Mouse (Mus musculus): ENCODE results near the gene Gm3099. TPM values are rescaled to one million over a fixed set of nuclear protein-coding genes. Genes with fewer than 3 reads are reported as not detected.
"Not testable (repeated sequence)": the region's sequence is repeated elsewhere in the genome, so short reads cannot be mapped to it uniquely, and the experiment has no call there.

Gene Gm3099
- not detected in 2 replicates for polyA plus RNA-seq (2012; rRNA removed)

DNA sequence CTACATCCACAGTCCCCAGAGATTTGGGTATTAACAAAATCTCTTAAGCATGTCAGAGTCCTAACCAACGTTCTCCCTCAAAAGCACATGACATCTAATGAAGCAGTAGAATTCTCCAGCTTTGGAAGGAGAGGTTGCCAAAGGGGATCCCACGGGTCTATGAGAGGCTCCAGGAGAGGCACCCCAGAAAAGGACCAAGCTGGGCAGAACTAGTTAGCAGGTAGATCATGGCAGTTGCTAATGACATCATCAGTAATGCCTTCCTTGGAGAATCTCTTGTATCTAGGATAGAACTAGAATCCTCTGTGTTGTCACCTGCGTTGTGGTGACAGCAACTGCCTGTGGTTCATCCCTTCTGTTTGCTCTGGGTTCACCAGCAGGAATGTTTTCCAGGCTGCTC is at the start of gene Gm3099:
Gene Gm3099, plus strand, starts transcription at position 301 of the 400 bp plus-strand sequence.
- not testable (repeated sequence) for H3K4me1 ChIP-seq (ENCODE audit: control insufficient read depth, insufficient read depth, low read length); H3K36me3 ChIP-seq (ENCODE audit: control insufficient read depth, insufficient read depth, low read length); H3K27me3 ChIP-seq (replicated peaks; ENCODE audit: control insufficient read depth, insufficient read depth, low read length); H3K27ac ChIP-seq (ENCODE audit: insufficient read depth, low read depth, low read length); H3K4me3 ChIP-seq (ENCODE audit: insufficient read depth, low read depth, low read length); DNase-seq
- WGBS, result 58% methylated on average over 1 of the region's 3 CpGs

DNA sequence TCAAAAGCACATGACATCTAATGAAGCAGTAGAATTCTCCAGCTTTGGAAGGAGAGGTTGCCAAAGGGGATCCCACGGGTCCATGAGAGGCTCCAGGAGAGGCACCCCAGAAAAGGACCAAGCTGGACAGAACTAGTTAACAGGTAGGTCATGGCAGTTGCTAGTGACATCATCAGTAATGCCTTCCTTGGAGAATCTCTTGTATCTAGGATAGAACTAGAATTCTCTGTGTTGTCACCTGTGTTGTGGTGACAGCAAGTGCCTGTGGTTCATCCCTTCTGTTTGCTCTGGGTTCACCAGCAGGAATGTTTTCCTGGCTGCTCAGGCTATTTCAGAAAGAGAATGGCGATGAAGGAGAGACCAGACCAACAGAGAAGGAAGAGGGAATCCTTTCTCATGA is 34.9 kb upstream of the Gm3099 start, which contains the start of gene Gm3095:
Gene Gm3095, plus strand, starts transcription at position 301 of the 400 bp plus-strand sequence.
- not testable (repeated sequence) for H3K4me3 ChIP-seq (ENCODE audit: insufficient read depth, low read depth, low read length); H3K27me3 ChIP-seq (replicated peaks; ENCODE audit: control insufficient read depth, insufficient read depth, low read length); DNase-seq; H3K4me1 ChIP-seq (ENCODE audit: control insufficient read depth, insufficient read depth, low read length); H3K36me3 ChIP-seq (ENCODE audit: control insufficient read depth, insufficient read depth, low read length); H3K27ac ChIP-seq (ENCODE audit: insufficient read depth, low read depth, low read length)
- no CpG with 5 or more reads among the region's 2 CpGs for WGBS

DNA sequence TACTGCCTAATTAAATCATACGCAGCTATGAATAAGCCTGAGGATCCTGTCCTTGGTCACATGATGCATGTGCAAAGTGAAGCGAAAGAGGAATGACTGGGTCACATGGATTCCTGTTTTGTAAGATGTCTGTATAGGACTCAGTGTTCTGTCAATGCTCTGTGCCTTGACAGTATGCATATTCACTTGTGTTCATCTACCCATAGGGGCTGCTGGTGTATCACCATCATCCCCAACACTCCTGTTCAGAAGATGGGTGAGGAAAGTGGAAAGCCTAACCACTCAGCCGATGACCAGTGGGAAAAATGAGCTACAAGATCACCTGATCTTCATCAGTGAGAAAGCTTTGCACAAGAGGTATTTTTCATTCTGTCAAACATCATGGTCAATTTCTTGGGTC is 25.4 kb downstream of the Gm3099 start, which contains the start of gene Gm5796:
Gene Gm5796, plus strand, starts transcription at position 301 of the 400 bp plus-strand sequence.
- not testable (repeated sequence) for DNase-seq; H3K4me1 ChIP-seq (ENCODE audit: control insufficient read depth, insufficient read depth, low read length)
- WGBS, result 92% methylated on average over 1 of the region's 3 CpGs

More for the DNA sequence above, 25.4 kb downstream of the Gm3099 start, which contains the start of gene Gm5796:
- H3K36me3 ChIP-seq (ENCODE audit: control insufficient read depth, insufficient read depth, low read length); H3K4me3 ChIP-seq (ENCODE audit: insufficient read depth, low read depth, low read length); H3K27me3 ChIP-seq (replicated peaks; ENCODE audit: control insufficient read depth, insufficient read depth, low read length); H3K27ac ChIP-seq (ENCODE audit: insufficient read depth, low read depth, low read length): not testable (repeated sequence)

Other genes with a start within 250 kb of the Gm3099 start
- gene Gm3002, start 188.3 kb upstream of the Gm3099 start, polyA plus RNA-seq (2012; rRNA removed), result not detected in 2 replicates
- gene Gm3033, start 152.1 kb upstream of the Gm3099 start, polyA plus RNA-seq (2012; rRNA removed), result not detected in 2 replicates
- gene Gm2916, start 114.2 kb upstream of the Gm3099 start, polyA plus RNA-seq (2012; rRNA removed), result not detected in 2 replicates
- not detected in 2 replicates for gene Gm3029, start 66.6 kb upstream of the Gm3099 start, polyA plus RNA-seq (2012; rRNA removed)
- not detected in 2 replicates for gene Gm3095, start 34.8 kb upstream of the Gm3099 start, polyA plus RNA-seq (2012; rRNA removed)
- not detected in 2 replicates for gene Gm5796, start 25.5 kb downstream of the Gm3099 start, polyA plus RNA-seq (2012; rRNA removed)
- not detected in 2 replicates for gene Gm3115, start 85.7 kb downstream of the Gm3099 start, polyA plus RNA-seq (2012; rRNA removed)
- not detected in 2 replicates for gene Gm8108, start 112.1 kb downstream of the Gm3099 start, polyA plus RNA-seq (2012; rRNA removed)
- not detected in 2 replicates for gene Gm3127, start 166.6 kb downstream of the Gm3099 start, polyA plus RNA-seq (2012; rRNA removed)
- gene Gm2974, start 184.2 kb downstream of the Gm3099 start, polyA plus RNA-seq (2012; rRNA removed), result 0.04 TPM in 1 of 2 replicates, not detected in the other

Measured in kidney, adult 2 months (tissue).